Mouse (Mus musculus) megakaryocyte, embryonic 14.5 days (primary cell): ENCODE data around the gene Capn10.

Source experiments
- FLI1 ChIP-seq: IDR thresholded peaks from 2 replicates; pipeline ENCODE4 v1.6.1; 2012; ENCODE audit warnings: low read length, inconsistent platforms, mixed read lengths
- GATA1 ChIP-seq: IDR thresholded peaks from 3 replicates; pipeline ENCODE4 v1.6.1; 2012; ENCODE audit warnings: mixed read lengths, low read length, inconsistent platforms, borderline replicate concordance

GRCm38 (mm10) chr1:92909068-92909467, 25.1 kb upstream of the Capn10 start:
- TF ChIP-seq GATA1 (no peak), FLI1 (no peak)
